Mouse (Mus musculus) kidney, adult 2 months (tissue): ENCODE data around the gene Hist1h2be. TPM values are rescaled to one million over a fixed set of nuclear protein-coding genes. Genes with fewer than 3 reads are reported as not detected.
A peak's percentile ranks its signal among the peaks of the same experiment; 100 is the strongest.

Experiments used
- DNase-seq: peaks from one replicate; pipeline ENCODE4 v3.0.0; 2021
- H3K27ac ChIP-seq: fragments of 200-500 bp; 2 replicates; pipeline ENCODE4 v1.5.1; 2012; ENCODE audit warnings: low read depth, low read length, control low read depth, inconsistent platforms; ENCODE audit not compliant: insufficient read depth
- H3K27me3 ChIP-seq: fragments of 200-500 bp; replicated peaks from 2 replicates; pipeline ENCODE4 v1.6.1; 2012; ENCODE audit warnings: mild to moderate bottlenecking, moderate library complexity, low read length, inconsistent platforms; ENCODE audit not compliant: control insufficient read depth, insufficient read depth
- H3K36me3 ChIP-seq: fragments of 200-500 bp; 2 replicates; pipeline ENCODE4 v1.6.1; 2012; ENCODE audit warnings: mild to moderate bottlenecking, moderate library complexity, low read length, inconsistent platforms; ENCODE audit not compliant: control insufficient read depth, insufficient read depth
- H3K4me1 ChIP-seq: fragments of 200-500 bp; 2 replicates; pipeline ENCODE4 v1.6.1; 2011; ENCODE audit warnings: low read length; ENCODE audit not compliant: control insufficient read depth, insufficient read depth
- H3K4me3 ChIP-seq: fragments of 200-500 bp; 2 replicates; pipeline ENCODE4 v1.5.1; 2011; ENCODE audit warnings: mild to moderate bottlenecking, low read depth, low read length, control low read depth; ENCODE audit not compliant: insufficient read depth
- CTCF ChIP-seq: fragments of 200-500 bp; conservative IDR thresholded peaks from 2 replicates; pipeline ENCODE4 v1.5.1; 2011; ENCODE audit warnings: low read depth, mild to moderate bottlenecking, control low read depth, low read length, moderate library complexity, mixed read lengths; ENCODE audit not compliant: insufficient read depth, insufficient read length
- POLR2A ChIP-seq: fragments of 200-500 bp; IDR thresholded peaks from one replicate; pipeline ENCODE4 v1.6.1; 2011; ENCODE audit warnings: low read depth, low read length, control low read depth
- WGBS: fragments of 180-500 bp; shearing (Covaris S2); methylation state at CpG from one replicate; pipeline ENCODE4 v1.1.7; 2018; 5-methylcytosine and 5-hydroxymethylcytosine counted together
- polyA plus RNA-seq: library from polyadenylated mRNA; depleted of rRNA; stranded (reverse); fragments of >200 nt; gene quantifications from 2 replicates; pipeline ENCODE4 v1.2.3, GENCODE M21; 2012

Hist1h2be gene
- polyA plus RNA-seq, 1 experiment = 1.2 TPM

- WGBS = under 1% methylated on average over 18 of the region's 18 CpGs
- no peak for TF ChIP-seq CTCF
- TF ChIP-seq POLR2A = peak; percentile 26
- DNase-seq = peak; percentile 87
- peak overlapping the region; percentile 86 for H3K27ac ChIP-seq
- no peaks in the 10 kb centered on the region for H3K36me3 ChIP-seq
- peak overlapping the region; percentile 69 for H3K4me3 ChIP-seq
- H3K27me3 ChIP-seq = no peaks in the 10 kb centered on the region
- peaks cover 2% of the 10 kb centered on the region; the same call in 1 of the 2 replicates for H3K4me1 ChIP-seq
Measured at GRCm38 (mm10) chr13:23621532-23622174, 729 bp upstream of the Hist1h2be start.

- Histone ChIP-seq H3K36me3 (no peaks in the 10 kb centered on the region), H3K27me3 (no peaks in the 10 kb centered on the region), H3K27ac (no peak overlapping the region; the same call in 1 of the 2 replicates), H3K4me1 (peaks cover 2% of the 10 kb centered on the region; the same call in 1 of the 2 replicates), H3K4me3 (peak overlapping the region; percentile 57)
- 46% methylated on average over 12 of the region's 12 CpGs for WGBS
- no peak for DNase-seq
- TF ChIP-seq CTCF (no peak), POLR2A (no peak)
Measured at GRCm38 (mm10) chr13:23620056-23620732, 730 bp downstream of the Hist1h2be start.

- no peak overlapping the region for H3K27ac ChIP-seq
- H3K36me3 ChIP-seq = no peaks in the 10 kb centered on the region
- no peak for DNase-seq
Measured at GRCm38 (mm10) chr13:23611638-23612037, 9.3 kb downstream of the Hist1h2be start.

GRCm38 (mm10) chr13:23610393-23610792 lies 10.5 kb downstream of the Hist1h2be start:
- Histone ChIP-seq H3K4me3 (no peak overlapping the region), H3K27me3 (no peaks in the 10 kb centered on the region), H3K4me1 (no peaks in the 10 kb centered on the region), H3K36me3 (no peaks in the 10 kb centered on the region), H3K27ac (no peak overlapping the region)
- DNase-seq = no peak
- 74% methylated on average over 2 of the region's 2 CpGs for WGBS
- TF ChIP-seq POLR2A = no peak
- no peak for TF ChIP-seq CTCF

More at GRCm38 (mm10) chr13:23611638-23612037, 9.3 kb downstream of the Hist1h2be start:
- no peaks in the 10 kb centered on the region for H3K27me3 ChIP-seq
- H3K4me3 ChIP-seq = no peak overlapping the region
- 54% methylated on average over 3 of the region's 3 CpGs for WGBS
- no peak for TF ChIP-seq CTCF
- TF ChIP-seq POLR2A = no peak
- no peaks in the 10 kb centered on the region for H3K4me1 ChIP-seq

GRCm38 (mm10) chr13:23609844-23610243 lies 11.1 kb downstream of the Hist1h2be start:
- Histone ChIP-seq H3K4me3 (no peak overlapping the region), H3K36me3 (no peaks in the 10 kb centered on the region), H3K27me3 (no peaks in the 10 kb centered on the region), H3K4me1 (no peaks in the 10 kb centered on the region), H3K27ac (no peak overlapping the region)
- no peak for DNase-seq
- TF ChIP-seq CTCF (no peak), POLR2A (no peak)

GRCm38 (mm10) chr13:23609209-23609608 lies 11.7 kb downstream of the Hist1h2be start:
- DNase-seq = no peak
- Histone ChIP-seq H3K4me3 (no peak overlapping the region), H3K4me1 (no peaks in the 10 kb centered on the region), H3K36me3 (no peaks in the 10 kb centered on the region), H3K27ac (no peak overlapping the region), H3K27me3 (no peaks in the 10 kb centered on the region)
- 80% methylated on average over 4 of the region's 4 CpGs for WGBS
- no peak for TF ChIP-seq POLR2A
- no peak for TF ChIP-seq CTCF

- H3K27me3 ChIP-seq = no peaks in the 10 kb centered on the region
- no peaks in the 10 kb centered on the region for H3K36me3 ChIP-seq
- H3K4me1 ChIP-seq = no peaks in the 10 kb centered on the region
- 89% methylated on average over 3 of the region's 3 CpGs for WGBS
- DNase-seq = no peak
- H3K27ac ChIP-seq = no peak overlapping the region
- no peak overlapping the region for H3K4me3 ChIP-seq
- TF ChIP-seq POLR2A (no peak), CTCF (no peak)
Measured at GRCm38 (mm10) chr13:23605052-23605451, 15.9 kb downstream of the Hist1h2be start.
